Mouse (Mus musculus) cortical plate, adult 2 months (tissue): Measurements from ENCODE around the gene Aldh3a2.

Experiments used
- CTCF ChIP-seq: fragments of 200-500 bp; IDR thresholded peaks from 2 replicates; pipeline ENCODE4 v1.5.1; 2011; ENCODE audit warnings: mild to moderate bottlenecking, control low read depth, low read length; ENCODE audit not compliant: insufficient read depth; ENCODE audit errors: extremely low read depth
- POLR2A ChIP-seq: fragments of 200-500 bp; IDR thresholded peaks from 2 replicates; pipeline ENCODE4 v1.6.1; 2011; ENCODE audit warnings: mild to moderate bottlenecking, low read length, control low read depth; ENCODE audit not compliant: insufficient read depth; ENCODE audit errors: extremely low read depth

- no peak for TF ChIP-seq POLR2A
- no peak for TF ChIP-seq CTCF
These were observed 43.0 kb downstream of the Aldh3a2 start for GRCm38 (mm10) chr11:61224234-61224744.
